Mouse (Mus musculus): Measurements from ENCODE around the gene Nnat.

Gene Nnat

DNA sequence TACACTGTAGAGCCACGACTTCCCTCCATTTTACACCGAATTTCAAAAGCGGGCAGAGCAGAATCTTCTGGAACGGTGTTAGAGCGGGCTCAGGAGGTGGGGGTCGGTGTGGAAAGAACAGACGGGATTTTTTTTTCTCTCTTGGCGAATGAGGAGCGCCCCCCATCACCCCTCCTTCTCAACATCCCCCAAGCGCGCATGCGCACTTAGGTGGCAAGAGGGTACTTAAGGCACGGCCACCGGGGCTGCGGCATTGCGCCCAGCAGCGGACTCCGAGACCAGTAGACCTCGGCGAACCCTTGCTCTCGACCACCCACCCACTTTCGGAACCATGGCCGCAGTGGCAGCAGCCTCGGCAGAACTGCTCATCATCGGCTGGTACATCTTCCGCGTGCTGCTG, at the start of gene Nnat:
TSS of gene Nnat (plus strand) at position 221 of the 400 bp plus-strand sequence.
- DNase-seq (ENCODE audit: low spot score in 2 of 2): peak in 1 of 2 experiments; percentile 17

DNA sequence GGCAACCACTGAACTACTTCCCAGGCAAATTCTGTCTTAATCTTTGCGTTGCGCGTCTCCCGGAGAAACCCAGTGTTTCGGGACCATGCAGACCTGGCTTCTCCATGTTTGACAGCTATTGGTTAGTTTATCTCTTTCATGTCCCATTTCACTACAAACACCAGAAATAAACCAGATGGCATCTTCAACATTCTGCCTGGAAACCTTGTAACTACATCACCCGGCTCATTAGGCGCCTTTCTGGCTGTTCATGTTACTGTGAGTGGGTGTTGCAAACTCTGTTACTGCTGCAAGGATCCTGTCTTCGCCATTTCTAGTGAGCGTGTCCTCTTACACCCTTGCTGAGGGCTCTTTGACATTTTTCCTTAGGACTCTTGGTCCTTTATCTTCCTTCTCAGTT, 47.0 kb upstream of the Nnat start:
- no peak for DNase-seq (ENCODE audit: low spot score in 2 of 2)

DNA sequence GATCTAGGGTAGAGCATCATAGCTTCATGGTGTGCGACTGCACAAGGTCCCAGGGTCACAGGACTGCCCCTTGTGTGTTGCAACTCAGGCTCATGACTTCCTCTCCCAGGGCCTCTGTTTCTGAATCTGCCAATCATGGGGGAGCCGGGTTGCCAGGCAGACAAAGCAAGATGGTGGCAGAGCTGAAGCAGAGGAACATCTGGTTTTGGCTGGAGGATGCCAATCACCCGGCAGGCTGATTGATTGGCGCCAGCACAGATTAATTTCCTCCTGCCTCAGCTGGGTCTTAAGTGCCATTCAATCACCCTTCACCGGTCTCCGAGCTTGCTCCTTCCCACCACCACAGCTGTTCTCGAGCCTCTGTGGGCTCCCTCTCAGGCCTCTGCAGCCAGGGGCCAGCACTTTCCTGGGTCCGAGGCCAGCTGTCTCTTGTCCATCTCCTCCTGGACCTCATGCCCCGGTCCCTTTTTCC, 46.1 kb upstream of the Nnat start:
- DNase-seq (ENCODE audit: low spot score in 2 of 2): no peak

DNA sequence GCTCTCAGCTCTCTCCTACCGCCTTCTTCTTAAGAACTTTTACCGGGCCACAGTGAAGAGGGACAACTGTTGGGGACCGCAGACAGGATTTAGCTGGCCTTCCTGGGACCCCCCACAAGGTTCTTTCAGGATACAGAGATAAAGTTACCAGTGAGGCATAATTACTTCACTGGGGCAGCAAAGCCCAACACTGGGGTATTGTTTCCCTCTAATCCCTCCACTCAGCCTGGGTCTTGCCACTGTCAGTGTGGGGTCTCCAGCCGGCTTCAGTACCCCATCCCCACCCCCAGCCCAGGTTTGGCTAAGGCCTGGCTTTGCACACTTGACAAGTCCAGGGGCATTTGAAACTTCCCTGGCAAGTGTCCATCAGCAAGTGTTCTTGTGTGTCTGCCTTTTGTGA, 45.5 kb upstream of the Nnat start:
- no peak for DNase-seq (ENCODE audit: low spot score in 2 of 2)

DNA sequence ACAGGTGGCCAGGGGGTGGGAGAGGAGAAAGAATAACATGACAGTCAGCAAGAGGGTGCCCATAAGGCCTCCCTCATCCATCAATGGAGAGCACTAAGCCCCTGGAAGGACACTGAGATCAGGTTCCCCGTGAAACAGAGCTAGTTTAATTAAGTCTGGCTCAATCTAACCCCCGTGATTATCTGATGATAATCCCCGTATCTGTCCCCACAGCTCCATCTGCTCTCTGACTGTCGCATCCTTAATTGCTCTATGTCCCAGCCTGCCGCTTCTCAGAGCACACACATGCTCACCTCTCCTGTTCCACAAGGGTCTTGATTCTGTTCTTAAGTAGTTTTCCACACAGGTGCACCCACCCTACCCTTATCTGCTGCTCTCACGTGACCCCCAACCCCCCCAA, 42.4 kb upstream of the Nnat start:
- DNase-seq (ENCODE audit: low spot score in 2 of 2): no peak

DNA sequence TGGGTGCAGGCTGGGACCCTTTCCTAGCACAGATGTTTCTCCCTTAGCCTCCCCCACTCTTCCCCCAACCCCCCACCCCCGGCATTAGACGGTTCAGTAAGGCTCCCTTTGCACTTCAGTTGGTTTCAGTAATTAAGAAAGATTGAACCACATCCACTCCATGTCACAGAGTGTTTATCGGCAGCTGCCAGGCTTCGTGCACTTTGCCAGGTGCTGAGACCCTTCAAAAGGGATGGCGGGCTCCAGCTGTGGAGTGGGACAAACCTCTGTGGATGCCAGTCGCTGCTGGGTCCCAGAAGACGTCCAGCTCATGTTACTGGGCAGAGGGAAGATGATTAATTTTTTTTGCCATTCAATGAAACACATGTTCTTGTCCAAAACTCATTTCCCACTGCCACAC, 41.4 kb upstream of the Nnat start:
- DNase-seq (ENCODE audit: low spot score in 2 of 2): no peak

DNA sequence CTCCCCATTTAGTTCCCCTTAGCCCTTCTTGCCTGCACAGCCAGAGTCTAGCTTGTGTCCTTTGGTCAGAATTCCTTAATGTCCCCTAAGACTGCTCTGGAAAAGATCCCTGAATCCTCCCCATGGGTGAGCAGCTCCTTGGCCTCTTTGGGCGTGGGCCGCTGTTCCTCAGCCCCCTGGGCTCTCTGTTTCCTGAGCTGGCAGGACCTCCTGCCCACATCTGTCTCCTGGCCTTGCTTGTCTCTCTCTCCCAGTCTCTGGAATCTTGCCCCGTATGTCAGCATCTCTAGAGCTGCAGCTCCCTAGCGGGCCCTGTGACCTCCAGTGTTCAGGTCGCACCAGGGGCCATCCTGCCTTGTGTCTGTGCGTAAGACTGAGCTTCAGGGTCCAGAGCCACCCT, 40.4 kb upstream of the Nnat start:
- no peak for DNase-seq (ENCODE audit: low spot score in 2 of 2)

DNA sequence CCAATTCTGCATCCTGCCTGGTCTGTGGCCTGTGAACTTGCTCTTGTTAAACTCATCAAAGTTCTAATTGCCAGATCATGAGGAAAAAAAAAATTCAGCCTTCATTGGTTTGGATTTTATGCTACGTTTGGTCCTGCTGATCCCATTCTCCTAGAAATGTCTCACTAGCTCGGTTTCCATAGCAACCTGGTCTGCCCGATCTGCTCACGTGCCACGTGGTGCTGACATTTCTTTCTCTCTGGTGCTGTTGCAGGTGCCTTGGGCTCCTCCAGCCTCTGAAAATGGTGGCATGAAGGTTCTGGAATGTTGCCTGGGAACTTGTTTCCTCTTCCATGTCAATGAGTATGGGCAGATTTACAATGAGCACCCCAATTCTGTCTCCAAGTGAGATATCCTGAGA, 39.4 kb upstream of the Nnat start:
- DNase-seq (ENCODE audit: low spot score in 2 of 2): no peak

DNA sequence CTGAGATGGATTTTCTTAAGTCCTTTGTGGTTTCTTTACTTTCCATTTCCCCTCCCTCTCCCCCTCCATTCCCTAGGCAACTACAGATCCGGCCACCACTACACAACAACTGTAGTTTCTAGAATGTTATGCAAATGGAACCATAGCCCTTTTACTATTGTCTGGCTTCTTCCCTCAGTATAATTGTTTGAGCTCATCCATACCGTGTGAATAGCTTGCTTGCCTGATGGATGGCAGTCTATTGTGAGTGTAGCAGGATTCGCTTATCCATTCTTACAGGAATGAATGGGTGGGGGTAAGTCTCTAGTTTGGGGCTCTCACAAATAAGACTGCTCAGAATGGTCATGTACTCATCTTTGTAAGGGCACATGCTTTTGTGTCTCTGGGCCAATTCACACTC, 37.3 kb upstream of the Nnat start:
- no peak for DNase-seq (ENCODE audit: low spot score in 2 of 2)

DNA sequence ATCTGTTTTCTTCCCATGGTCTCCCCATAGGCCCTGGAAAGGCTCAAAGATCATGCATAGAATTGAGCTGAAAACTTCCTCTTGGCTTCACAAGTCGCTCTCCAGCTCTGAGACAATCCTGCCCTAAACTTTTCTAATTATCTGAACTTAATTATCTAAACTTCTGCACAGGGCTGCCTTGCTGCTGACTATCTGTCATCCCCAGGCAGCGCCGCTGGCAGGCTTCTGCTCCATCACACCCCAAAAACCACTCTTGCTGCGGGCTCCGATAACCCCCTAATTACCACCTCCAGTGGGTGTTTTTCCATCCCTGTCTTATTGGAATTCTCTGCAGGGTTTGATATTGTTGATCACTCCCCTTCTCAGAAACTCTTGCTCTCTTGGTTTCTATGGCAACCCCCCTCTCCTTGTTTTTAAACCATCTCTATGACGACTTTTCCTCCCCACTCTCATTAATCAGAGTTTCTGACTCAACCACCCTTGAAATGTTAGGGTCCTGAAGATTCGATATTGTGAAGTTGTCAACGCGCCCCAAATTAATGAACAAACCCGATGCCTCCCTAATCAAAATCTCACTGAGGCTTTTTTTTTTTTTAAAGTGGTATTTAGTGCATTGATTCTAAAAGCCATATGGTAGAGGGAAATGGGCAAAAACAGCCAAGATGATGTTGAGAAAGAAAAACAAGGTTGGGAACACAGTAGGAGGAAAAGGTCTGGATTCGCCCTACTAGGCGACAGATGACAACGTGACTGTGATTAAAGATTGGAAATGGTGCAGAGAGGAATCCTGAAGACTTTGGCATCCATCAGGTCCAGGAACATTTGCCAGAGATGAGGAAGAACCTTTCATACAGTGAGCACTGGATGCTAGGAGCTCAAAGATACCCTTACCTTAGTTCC, 29.6 kb upstream of the Nnat start:
- DNase-seq (ENCODE audit: low spot score in 2 of 2): no peak

DNA sequence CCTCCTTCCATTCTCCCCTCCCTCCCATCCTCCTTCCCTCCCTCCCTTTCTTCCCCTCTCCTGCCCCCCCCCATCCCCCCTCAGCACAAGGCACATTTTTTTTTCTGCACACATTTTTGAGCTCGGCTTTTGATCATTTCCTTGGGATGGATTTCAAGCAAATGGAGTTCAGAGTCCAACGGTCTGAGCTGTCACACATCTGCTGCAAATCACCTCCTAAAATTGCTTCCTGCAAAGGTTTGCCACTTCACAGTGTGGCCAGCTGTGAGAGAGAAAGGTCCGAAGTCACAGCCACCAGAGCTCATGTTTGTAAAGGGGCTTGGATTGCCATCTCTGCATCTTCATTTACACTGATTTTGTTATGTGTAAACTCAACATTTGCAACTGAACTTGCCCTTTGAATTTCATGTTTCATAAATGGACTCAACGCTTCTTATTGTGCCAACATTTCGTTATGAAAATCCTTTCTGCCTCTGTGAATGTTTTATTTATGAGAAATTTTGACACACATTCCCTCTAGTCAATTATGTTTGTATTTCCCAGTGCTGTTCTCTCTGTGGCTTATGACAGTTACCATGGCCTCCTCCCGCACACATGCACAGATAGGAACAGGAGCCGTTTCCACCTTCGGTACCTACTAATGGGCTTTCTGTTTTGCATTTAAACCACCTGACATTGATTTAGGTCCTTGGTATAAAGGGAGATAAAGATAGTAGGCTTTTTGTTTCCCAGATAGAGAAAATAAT, 28.0 kb upstream of the Nnat start:
- no peak for DNase-seq (ENCODE audit: low spot score in 2 of 2)

DNA sequence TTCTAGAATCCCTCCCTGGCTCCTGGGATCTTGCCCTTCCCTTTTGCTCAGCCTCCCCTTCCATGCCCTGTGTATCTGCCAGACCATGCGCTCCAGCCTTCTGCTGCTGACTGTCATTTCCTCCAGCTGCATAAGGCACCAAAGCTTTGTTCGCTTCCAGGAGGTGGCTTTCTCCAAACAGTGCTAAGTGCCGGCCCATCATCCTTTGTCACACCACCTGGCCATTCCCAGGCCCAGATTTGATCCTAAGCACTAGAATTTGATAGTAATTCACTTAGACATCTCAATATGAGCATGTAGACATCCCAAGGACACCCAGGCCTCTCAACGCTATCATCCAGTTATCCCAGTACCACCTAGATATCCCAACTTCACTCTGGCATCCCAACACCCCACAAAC, 25.7 kb upstream of the Nnat start:
- DNase-seq (ENCODE audit: low spot score in 2 of 2): no peak

DNA sequence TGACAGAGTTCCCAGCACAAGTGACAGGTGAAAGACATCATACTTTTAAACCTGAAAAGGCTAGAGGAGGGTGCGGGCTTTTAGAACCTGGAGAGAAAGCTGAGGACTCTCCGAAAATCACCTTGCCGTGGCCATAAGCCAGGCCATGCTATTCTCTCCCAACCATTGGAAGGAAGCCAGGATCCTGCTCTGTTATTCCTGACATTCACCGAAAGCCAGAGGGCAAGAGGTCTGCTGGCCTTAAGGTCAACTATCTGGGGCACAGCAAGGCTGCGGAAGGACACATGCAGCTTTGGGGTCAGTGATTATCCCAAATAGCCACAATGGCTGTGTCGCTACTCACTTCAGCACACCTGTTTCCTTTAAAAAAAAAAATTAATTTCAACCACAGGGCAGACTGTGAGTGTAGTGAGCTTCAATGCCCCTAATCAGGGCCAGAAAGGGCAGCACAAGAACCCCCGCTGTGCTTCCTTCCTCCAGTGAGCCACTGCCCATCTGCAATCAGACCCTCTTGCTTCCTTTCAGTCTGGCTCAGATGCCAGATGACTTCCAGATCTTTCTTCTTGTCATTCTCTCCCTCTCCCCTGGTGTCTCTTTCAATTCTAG, 23.3 kb upstream of the Nnat start:
- no peak for DNase-seq (ENCODE audit: low spot score in 2 of 2)

DNA sequence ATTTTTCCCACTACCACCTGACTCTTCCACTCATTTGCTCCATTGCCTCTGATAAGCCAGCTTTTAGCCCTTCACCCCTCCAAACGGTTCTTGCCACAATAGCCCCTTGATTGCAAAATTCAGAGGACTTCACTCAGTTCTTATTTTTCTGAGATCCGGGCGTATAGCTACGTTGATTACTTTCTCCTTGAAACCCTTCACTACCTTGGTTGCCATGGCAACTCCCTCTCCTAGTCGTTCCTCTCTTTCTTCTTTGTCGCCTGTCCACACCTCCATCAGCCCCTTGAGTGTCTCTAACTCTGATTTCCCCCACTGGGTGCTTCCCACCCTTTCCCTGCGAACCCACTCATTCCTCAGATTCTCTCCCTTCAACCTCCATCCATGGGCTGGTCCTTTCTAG, 22.8 kb upstream of the Nnat start:
- DNase-seq (ENCODE audit: low spot score in 2 of 2): no peak

DNA sequence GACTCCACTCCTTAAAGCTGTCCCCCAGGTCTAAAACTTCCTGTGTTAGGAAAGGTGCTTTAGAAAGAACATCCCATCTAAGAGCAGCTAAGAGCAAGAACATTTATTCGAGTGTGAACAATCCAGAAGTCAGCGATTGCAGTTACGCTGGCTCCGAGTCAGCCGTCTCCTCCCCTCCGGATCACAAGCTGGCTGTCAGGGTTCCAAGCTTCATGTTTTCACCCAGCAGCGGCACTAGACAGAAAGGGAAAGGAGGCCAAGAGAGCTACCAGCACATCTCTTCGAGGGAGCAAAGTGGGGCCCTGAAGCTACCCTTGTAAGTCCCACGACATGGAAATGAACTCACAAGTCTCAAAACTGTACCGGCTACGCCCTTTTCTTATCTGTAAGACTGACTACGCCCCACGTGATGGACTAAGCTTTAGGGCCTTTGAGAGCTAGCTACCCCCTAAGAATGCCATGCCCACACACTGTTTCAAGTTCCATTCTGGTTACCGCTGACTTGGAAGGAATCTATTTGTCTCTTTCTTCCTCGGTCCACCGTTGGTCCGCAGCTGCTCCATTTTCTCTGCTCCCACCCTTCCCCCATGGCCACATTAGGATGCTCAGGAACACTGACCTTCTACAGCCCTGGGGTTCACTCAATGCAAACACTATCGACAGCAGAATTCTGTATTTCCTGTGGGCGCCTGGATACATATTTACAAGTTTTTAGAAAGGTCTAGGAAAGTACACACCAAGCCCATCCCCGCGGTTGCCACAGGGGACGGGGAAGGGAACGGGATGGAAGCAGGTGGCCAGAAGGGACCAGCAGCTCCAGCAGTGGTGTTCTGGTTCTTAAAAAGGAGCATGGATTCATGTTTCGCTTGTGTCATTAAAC, 19.6 kb upstream of the Nnat start:
- no peak for DNase-seq (ENCODE audit: low spot score in 2 of 2)

DNA sequence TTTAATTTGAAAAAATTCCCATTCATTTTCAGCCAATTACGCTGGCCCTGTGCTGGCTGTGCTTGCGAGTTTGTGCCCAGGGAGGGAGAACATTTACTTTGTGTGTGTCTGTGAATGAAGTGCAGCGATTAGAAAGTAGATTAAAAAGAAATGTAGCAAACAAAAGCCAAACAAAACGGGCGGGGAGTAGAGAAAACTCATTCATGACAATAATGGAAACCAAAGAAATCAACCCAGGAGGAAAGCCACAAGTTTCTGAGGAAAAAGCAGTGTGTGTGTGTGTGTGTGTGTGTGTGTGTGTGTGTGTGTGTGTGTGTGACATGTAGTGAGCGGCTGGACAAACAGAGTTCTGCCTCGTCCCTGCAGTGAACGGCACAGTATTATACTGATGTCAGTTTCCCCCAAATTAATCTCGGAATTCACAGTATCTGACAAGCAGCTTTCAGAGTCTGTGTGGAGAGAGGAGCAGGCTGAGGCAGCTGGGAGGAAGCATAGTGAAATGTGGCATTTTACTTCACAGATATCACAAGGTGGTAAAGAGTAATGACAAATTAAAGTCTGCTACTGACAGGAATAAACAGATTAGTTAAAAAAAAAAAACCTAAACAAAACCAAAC, 18.8 kb upstream of the Nnat start:
- DNase-seq (ENCODE audit: low spot score in 2 of 2): no peak

DNA sequence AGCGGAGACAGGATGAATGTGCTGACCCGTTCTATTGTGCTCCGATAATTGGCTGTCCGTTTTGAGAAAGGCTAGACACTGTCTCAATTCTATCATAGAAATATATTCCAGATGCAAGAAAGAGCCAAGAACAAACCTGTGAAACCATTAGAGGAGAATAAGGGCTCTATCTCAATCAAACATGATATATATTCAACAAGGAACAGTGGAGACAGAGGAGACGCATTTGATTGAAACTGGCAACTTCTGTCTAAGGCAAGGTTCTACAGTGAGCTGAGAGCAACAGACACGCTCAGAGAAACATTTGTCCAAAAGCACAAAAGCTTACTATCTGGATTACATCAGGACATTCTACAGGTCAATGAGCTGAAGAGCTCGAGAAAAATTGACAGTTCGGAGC, 18.2 kb upstream of the Nnat start:
- no peak for DNase-seq (ENCODE audit: low spot score in 2 of 2)

DNA sequence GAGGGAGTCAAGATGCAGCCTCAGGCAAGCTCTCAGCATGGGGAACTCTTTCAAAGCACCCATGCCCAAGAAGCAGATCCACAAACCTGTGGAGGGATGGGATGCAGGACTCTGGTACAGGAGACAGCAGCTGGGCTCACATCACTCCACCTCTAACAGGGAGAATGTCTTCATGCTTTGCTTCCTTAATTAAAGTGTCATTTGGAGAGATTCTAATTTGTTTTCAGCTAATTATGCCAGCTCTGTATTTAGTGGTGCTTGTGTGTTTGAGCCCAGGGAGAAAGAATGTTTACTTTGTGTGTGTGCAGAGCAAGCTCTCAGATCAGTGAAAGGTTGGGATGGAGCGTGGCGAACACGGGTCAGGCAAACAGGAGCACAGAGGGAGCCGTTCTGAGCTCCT, 17.5 kb upstream of the Nnat start:
- DNase-seq (ENCODE audit: low spot score in 2 of 2): no peak

DNA sequence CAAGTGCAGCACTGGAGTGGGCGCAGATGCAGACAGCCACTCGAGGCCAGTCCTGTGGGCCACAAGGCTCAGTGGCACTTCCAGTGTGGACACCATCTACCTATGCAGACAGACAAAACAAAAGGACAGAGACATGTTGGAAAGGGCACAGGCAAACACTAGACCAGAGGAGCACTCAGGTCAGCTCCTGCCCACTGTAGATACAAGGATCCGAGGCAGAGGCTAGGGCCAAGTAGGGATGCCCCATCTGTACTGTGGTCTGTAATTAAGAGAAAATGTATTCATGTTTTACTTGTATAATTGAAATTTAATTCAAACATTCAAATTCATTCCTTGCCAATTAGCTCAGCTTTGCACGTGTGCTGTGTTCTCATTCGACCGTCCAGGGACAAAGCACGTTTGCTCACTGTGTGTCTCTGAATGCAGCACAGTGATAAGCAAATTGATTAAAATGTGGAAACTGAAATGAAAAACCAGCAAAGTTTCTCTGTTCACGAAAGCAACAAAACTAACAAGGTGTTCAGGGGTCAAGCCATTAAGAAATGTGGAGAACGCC, 15.5 kb upstream of the Nnat start:
- no peak for DNase-seq (ENCODE audit: low spot score in 2 of 2)

DNA sequence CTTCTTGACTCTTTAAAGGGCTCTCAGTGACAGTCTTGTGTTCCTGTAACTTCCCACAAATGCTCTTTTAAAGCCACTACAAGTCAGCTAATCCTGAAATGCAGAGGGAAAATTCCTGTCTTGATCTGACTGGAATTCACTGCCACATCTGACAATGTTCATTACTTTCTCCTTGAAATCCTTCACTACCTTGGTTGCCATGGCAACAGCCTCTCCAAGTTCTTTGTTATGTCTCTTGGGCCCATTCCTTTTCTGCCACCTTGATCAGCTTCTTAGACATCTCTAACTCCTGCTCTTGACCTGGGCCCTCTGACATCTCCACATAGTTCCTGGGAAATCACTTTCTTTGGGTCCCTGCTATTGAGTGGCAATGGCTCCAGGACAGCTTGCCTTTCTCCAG, 13.2 kb upstream of the Nnat start:
- DNase-seq (ENCODE audit: low spot score in 2 of 2): no peak

DNA sequence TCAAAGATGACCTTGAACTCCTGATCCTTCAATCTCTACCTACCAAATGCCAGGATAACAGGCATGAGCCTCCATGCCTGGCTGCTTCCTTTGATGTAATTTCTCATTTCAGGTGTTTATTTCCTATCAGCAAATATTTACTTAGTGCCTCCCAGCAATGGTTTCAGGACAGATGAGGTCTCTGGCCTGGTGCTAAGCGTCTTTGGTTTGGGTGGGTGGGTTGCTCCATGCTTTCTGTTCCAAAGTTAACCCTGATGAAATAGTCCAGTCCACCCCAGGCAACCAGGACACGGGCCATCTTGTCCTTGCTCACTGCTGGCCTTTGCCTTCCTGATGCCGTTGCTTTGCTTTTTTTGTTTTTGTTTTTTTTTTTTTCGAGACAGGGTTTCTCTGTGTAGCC, 9.6 kb upstream of the Nnat start:
- no peak for DNase-seq (ENCODE audit: low spot score in 2 of 2)

Measured in spleen, postnatal 10 days (tissue).